Mouse (Mus musculus) gastrocnemius, adult 2 months (tissue): ENCODE results near the gene Rgs9. TPM values are rescaled to one million over a fixed set of nuclear protein-coding genes. Genes with fewer than 3 reads are reported as not detected.
A peak's percentile ranks its signal among the peaks of the same experiment; 100 is the strongest.

Experiments
- DNase-seq: peaks from one replicate; pipeline ENCODE4 v3.0.0; 2022
- H3K27ac ChIP-seq: fragments of 200-600 bp; 2 replicates; pipeline ENCODE4 v1.8.1; 2022; ENCODE audit warnings: mild to moderate bottlenecking
- H3K4me3 ChIP-seq: fragments of 200-600 bp; 2 replicates; pipeline ENCODE4 v1.8.1; 2022; ENCODE audit warnings: mild to moderate bottlenecking, moderate library complexity
- CTCF ChIP-seq: fragments of 200-600 bp; IDR thresholded peaks from 2 replicates; pipeline ENCODE4 v1.8.1; 2022; ENCODE audit warnings: antibody characterized with exemption, mild to moderate bottlenecking, moderate library complexity
- intact Hi-C: fragments of 180-260 bp; cut with DNase I; formaldehyde crosslinking; loops from one replicate; pipeline ENCODE4 v1.15.1; 2025
- total RNA-seq, 2 experiments: library from RNA; stranded (reverse); gene quantifications; 2 replicates each; pipeline ENCODE4 v1.2.3; 2021

Rgs9 gene
- total RNA-seq, 2 experiments from 2014 or later, result 0.13 to 0.20 TPM

DNA sequence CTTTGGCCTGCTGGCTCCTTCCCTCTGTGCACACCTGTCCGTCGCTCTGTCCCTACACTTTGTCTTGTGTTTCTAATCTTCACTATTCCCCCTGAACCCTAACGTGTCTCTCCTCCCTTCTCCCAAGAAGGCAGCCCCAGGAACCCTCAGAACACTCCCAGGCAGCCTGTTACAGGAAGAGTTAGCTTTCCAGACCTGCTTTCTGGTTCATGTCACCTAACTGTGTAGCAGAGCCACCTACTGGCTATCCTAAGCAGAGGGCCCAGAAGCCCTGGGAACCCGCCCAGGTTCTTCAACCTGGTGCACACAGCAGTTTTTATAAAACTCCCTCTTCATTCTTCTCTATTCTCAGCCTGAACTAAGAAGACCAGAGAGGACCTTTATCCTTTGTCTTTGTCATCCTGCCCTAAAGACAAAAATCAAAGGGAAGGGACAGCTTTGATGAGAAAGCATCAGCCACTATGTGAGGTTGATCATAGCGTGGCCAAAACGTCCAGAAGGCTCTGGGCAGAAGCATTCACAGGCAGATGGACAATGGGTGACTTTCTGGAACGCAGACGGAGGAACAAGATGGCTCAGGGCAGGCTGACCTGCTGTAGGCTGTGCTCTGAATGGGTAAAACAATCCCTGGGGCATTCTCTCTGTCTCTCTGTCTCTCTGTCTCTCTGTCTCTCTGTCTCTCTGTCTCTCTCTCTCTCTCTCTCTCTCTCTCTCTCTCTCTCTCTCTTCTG is 119.0 kb downstream of the Rgs9 start:
- peak; percentile 72 for TF ChIP-seq CTCF
- no peak overlapping the region for H3K27ac ChIP-seq
- no peak overlapping the region for H3K4me3 ChIP-seq
- intact Hi-C loops, result loop anchor here (2.0 to 5.0 kb wide), 2 partner anchors 252 to 730 kb away; no protein-coding TSS in a partner anchor
- DNase-seq, result peak; percentile 35

DNA sequence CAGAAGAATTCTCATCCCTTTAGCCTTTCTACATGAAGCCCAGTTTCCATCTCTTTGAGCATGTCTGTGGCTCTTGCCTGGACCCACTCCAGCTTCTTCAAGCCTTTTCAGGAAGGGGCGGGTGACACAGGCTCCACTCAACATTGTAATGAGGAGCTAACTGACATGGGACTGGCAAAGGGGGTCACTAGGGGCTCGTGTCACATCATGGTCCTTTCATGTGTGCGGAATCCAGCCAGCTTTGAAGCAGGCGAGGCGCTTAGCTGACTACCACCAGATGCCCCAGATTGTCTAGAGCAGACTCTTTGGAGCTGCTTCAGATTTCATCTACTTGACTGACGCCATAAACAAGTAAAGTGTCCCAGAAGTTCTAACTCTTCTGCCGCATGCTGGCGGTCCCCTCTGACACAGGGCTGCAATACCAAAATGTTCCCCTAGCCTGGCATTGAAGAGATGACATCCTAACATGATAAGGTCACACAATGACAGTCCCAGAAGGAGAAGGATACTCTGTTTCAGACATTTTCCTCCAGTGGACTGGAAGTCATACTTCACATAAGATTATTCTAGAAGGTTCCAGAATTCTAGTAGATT is 122.5 kb downstream of the Rgs9 start:
- intact Hi-C loops, result loop anchor here (5.0 kb wide), 1 partner anchor 248 kb away; no protein-coding TSS in a partner anchor

More for the DNA sequence above, 122.5 kb downstream of the Rgs9 start:
- H3K4me3 ChIP-seq, result no peak overlapping the region
- no peak for TF ChIP-seq CTCF
- DNase-seq, result no peak
- H3K27ac ChIP-seq, result no peak overlapping the region

Other genes starting within 250 kb of the Rgs9 start
- gene E030025P04Rik, start 153.8 kb downstream of the Rgs9 start, total RNA-seq, result not detected
- 10 to 100 TPM; 25.6 to 27.8 TPM for gene Gna13, start 64.7 kb upstream of the Rgs9 start, total RNA-seq
- gene 9930022D16Rik, start 115.8 kb upstream of the Rgs9 start, total RNA-seq, result not detected
- 10 to 100 TPM; 70.4 to 71.7 TPM for gene Amz2, start 127.8 kb upstream of the Rgs9 start, total RNA-seq
- gene Arsg, start 175.2 kb upstream of the Rgs9 start, total RNA-seq, result under 1 TPM; 0.84 to 0.86 TPM
- 1 to 10 TPM; 7.4 to 9.2 TPM for gene Slc16a6, start 175.5 kb upstream of the Rgs9 start, total RNA-seq